Mouse (Mus musculus) heart, postnatal 0 days (tissue): Measurements from ENCODE around the gene Map3k7cl.

ENCODE experiments used
- CTCF ChIP-seq: IDR thresholded peaks from 2 replicates; pipeline ENCODE4 v1.5.1; 2016; ENCODE audit warnings: antibody characterized with exemption, control low read depth, low read depth
- EP300 ChIP-seq: IDR thresholded peaks from 2 replicates; pipeline ENCODE4 v1.6.1; 2016; ENCODE audit warnings: antibody characterized with exemption, low read depth

DNA sequence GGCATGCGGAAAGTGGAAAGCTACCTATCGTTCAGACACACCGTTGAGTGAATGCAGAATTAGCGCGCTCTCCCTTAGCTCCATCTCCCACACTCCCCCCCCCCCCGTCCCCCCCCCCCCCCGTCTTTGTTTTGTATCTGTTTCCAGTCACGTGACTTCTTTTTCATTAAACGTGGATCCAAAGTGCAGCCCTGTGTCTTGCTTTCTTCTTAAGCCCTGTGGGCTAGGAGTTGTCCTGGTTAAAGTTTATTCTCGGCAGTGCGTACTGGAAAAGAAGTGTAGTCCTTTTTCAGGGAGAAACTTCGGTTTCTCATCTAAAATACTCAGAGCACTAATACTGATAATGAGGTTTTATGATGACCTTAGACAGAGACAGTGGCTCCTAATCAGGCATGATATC, 42.0 kb downstream of the Map3k7cl start:
- TF ChIP-seq CTCF (no peak), EP300 (no peak)
